Mouse (Mus musculus) A20 (cell line): ENCODE measurements around the gene Socs2.

Experiments used
- DNase-seq: peaks from one replicate; pipeline ENCODE4 v3.0.0-alpha.2; 2011; ENCODE audit warnings: low read depth, low spot score

Gene Socs2

GRCm38 (mm10) chr10:95354047-95354446, 62.9 kb downstream of the Socs2 start:
- DNase-seq: no peak

- DNase-seq: peak; percentile 59
These were observed 68.5 kb downstream of the Socs2 start for GRCm38 (mm10) chr10:95348457-95348856.

GRCm38 (mm10) chr10:95347776-95348175, 69.2 kb downstream of the Socs2 start:
- no peak for DNase-seq

- DNase-seq: no peak
These were observed 74.0 kb downstream of the Socs2 start for GRCm38 (mm10) chr10:95342833-95343590.

- no peak for DNase-seq
These were observed 76.3 kb downstream of the Socs2 start for GRCm38 (mm10) chr10:95340676-95341075.

GRCm38 (mm10) chr10:95337589-95337988, 79.4 kb downstream of the Socs2 start:
- DNase-seq: no peak

- no peak for DNase-seq
These were observed 80.0 kb downstream of the Socs2 start for GRCm38 (mm10) chr10:95336781-95337544.
